1 mouse cellular context compared by ENCODE assay signal in the genomic region with DNA sequence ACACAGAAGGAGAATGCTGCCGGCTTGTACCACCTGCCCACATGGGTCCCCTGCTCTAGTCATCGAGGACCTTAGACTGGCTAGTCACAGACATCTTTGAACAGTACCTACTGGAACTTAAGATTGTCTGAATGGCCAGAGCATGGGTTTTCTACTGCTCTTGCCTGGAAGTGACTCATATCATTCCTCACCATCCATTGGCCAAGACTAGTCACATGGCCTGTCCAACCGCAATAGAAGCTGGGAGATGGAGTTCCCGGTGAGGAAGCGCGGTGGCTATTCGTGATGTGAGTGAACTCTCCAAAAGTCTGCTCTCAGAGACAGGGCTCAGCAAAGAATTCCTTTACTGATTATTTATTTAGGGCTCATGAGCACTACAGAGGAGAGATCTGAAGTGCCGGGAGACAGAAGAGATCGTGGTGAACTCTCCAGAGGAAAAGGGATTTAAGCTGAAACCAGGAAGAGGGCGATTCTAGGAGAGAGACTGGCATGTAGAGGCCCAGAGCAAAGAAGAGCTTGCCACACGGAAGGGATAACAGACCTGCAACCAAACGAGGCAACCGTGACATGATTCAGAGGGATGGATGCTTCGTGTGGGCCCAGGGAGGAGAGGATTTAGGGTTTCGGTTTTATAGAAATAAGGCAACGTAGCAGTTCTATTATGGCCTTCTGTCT.
A peak's percentile ranks its signal among the peaks of the same experiment; 100 is the strongest.
TF ChIP-seq lines count a peak whose summit lies in the region.

No protein-coding gene starts in this region.

TF ChIP-seq in CH12.LX, 34 proteins besides CTCF, POLR2A, EP300 and RAD21 (continued from another document):
- peak; percentile 31; the same call in 1 of the 2 replicates for TF ChIP-seq GABPA (IDR thresholded peaks at IDR 0.05; ENCODE audit: insufficient replicate concordance, low read depth, low read length)
- no peak for TF ChIP-seq E2F4 (IDR thresholded peaks at IDR 0.05; ENCODE audit: insufficient replicate concordance, low read depth, low read length)
- TF ChIP-seq CHD2 (IDR thresholded peaks at IDR 0.05; ENCODE audit: low read length), result peak; percentile 80
- 0 out of 2 replicates have a peak, but pooled peaks have one; percentile 27 for TF ChIP-seq RCOR1 (conservative IDR thresholded peaks at IDR 0.05; ENCODE audit: low read depth, low read length)
- peak; percentile 87 for TF ChIP-seq MXI1 (IDR thresholded peaks at IDR 0.05; ENCODE audit: low read depth, low read length)
- 0 out of 2 replicates have a peak, but pooled peaks have one; percentile 32 for TF ChIP-seq MAFK (IDR thresholded peaks at IDR 0.05; ENCODE audit: insufficient replicate concordance, low read length)
- TF ChIP-seq JUND (conservative IDR thresholded peaks at IDR 0.05; ENCODE audit: low read depth, low read length), result peak; percentile 99
- peak; percentile 89; the same call in 1 of the 2 replicates for TF ChIP-seq KAT2A (IDR thresholded peaks at IDR 0.05; ENCODE audit: insufficient replicate concordance, low read length)
- TF ChIP-seq TCF12 (IDR thresholded peaks at IDR 0.05; ENCODE audit: low read depth, low read length), result peak; percentile 83
- 0 out of 2 replicates have a peak, but pooled peaks have one; percentile 22 for TF ChIP-seq ETS1 (conservative IDR thresholded peaks at IDR 0.05; ENCODE audit: low read depth, low read length)
- TF ChIP-seq ZNF384 (IDR thresholded peaks at IDR 0.05; ENCODE audit: low read depth, low read length), result no peak
- TF ChIP-seq UBTF (IDR thresholded peaks at IDR 0.05; ENCODE audit: low read depth, low read length), result no peak
- peak; percentile 84 for TF ChIP-seq ELF1 (IDR thresholded peaks at IDR 0.05; ENCODE audit: low read depth, low read length)
- TF ChIP-seq HCFC1 (IDR thresholded peaks at IDR 0.05; ENCODE audit: low read depth, low read length), result peak; percentile 96
- TF ChIP-seq SIN3A (IDR thresholded peaks at IDR 0.05; ENCODE audit: low read length), result peak; percentile 99
- TF ChIP-seq ZMIZ1 (IDR thresholded peaks at IDR 0.05; ENCODE audit: low read depth, low read length), result peak; percentile 75
- TF ChIP-seq MYC (IDR thresholded peaks at IDR 0.05; ENCODE audit: low read depth, low read length), result peak; percentile 92
- TF ChIP-seq JUN (IDR thresholded peaks at IDR 0.05; ENCODE audit: insufficient read depth, low read depth, low read length), result peak; percentile 97
- no peak for TF ChIP-seq PAX5 (IDR thresholded peaks at IDR 0.05; ENCODE audit: low read length)
- peak; percentile 59; the same call in 1 of the 2 replicates for TF ChIP-seq MAZ (IDR thresholded peaks at IDR 0.05; ENCODE audit: low read depth, low read length)
- TF ChIP-seq TBP (conservative IDR thresholded peaks at IDR 0.05; ENCODE audit: low read depth, low read length), result peak; percentile 93
- no peak for TF ChIP-seq CHD1 (IDR thresholded peaks at IDR 0.05; ENCODE audit: low read depth, low read length)
- TF ChIP-seq MAX (IDR thresholded peaks at IDR 0.05; ENCODE audit: low read length), result peak; percentile 99
- TF ChIP-seq USF1 (IDR thresholded peaks at IDR 0.05; ENCODE audit: low read depth, low read length), result peak; percentile 98
- TF ChIP-seq ZC3H11A (IDR thresholded peaks at IDR 0.05; ENCODE audit: low read depth, low read length), result no peak
- peak; percentile 99 for TF ChIP-seq IRF4 (IDR thresholded peaks at IDR 0.05; ENCODE audit: low read depth, low read length)
- TF ChIP-seq NRF1 (IDR thresholded peaks at IDR 0.05; ENCODE audit: low read depth, low read length), result no peak
- TF ChIP-seq BHLHE40 (IDR thresholded peaks at IDR 0.05; ENCODE audit: low read depth, low read length), result no peak
- peak; percentile 97 for TF ChIP-seq USF2 (conservative IDR thresholded peaks at IDR 0.05; ENCODE audit: low read depth, low read length)
- peak; percentile 81 for TF ChIP-seq POLR2AphosphoS2 (IDR thresholded peaks at IDR 0.05; ENCODE audit: low read depth, low read length)
